Mouse (Mus musculus): ENCODE measurements around the gene Ugt1a8.

Ugt1a8 gene

DNA sequence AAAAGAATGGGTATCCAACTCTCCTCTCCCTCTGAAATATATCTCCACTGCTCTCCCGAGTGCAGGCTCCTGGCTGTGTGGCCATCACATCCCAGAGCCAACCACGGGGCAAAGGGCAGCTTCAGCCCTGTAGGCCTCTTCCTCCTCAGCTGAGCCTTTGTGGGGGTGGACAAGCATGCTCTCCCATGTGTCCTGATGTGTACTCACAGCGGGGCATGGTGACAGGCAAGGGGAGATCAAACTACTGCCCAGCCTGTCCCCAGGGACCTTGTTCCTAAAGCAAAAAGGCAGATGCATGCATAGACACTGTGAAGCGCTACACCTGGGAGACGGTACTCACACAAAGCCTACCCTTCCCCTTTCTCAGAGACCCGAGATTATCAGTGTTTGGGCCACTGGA, 172.5 kb downstream of the Ugt1a8 start:
- DNase-seq (ENCODE audit: low spot score in 2 of 2) = no peak

DNA sequence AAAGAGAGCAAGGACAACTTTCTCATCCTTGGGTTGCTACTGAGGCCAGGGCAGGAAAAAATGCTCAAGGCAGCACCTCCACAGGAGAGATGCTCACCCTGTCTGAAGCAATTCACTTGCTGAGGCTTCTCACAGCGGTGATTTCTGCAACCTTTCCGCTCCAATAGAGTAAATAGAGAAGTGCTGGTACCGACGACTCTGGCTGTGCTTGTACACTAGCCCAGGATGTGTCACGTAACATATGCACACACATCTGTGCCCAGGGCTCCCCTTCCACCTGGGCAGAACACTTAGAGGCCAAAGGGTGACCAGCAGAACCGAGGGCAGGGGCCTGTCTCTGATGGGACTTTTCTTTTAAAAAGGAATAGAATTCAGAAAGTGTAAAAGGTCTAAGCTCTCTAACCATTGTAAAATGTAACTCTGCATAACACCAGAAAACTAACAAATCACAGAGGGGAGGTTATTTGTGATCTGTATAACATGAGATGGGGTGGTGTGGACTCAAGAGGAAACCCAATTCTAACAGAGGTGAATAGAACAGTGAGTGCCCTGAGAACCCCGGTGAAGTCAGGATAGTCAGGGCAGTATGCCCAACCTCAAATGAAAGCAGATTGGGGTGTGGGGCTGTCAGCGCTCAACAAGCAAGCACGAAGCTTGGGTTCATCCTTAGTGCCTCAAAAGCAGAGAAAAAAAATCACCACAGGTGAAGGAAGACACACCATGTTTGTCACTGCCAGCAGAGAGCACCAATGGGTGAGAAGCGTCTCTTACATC, 173.2 kb downstream of the Ugt1a8 start:
- DNase-seq (ENCODE audit: low spot score in 2 of 2) = no peak

DNA sequence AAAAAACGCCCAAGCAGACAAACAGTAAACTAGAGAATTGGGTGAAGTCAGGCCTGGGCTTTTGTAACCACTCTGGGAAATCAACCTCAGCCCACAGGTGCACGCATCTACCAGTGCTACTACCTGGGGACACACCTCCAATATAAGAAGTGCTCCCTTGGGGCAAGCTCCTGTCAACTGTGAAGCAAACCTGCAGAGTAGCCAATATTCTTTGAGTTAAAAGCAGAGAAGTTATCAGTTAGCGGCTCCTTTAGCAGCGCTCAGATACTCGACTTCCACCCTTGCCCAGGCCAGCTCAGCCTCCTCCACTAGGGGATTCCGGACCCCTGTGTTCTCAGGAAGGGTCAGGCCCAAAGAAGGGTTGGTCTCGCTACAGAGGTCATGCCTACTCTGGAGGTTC, 174.1 kb downstream of the Ugt1a8 start:
- DNase-seq (ENCODE audit: low spot score in 2 of 2) = no peak

- DNase-seq (ENCODE audit: low spot score in 2 of 2) = no peak
These were observed 174.6 kb downstream of the Ugt1a8 start for GRCm38 (mm10) chr1:88262255-88262654.

GRCm38 (mm10) chr1:88262961-88263360, 175.3 kb downstream of the Ugt1a8 start:
- DNase-seq (ENCODE audit: low spot score in 2 of 2) = no peak

DNA sequence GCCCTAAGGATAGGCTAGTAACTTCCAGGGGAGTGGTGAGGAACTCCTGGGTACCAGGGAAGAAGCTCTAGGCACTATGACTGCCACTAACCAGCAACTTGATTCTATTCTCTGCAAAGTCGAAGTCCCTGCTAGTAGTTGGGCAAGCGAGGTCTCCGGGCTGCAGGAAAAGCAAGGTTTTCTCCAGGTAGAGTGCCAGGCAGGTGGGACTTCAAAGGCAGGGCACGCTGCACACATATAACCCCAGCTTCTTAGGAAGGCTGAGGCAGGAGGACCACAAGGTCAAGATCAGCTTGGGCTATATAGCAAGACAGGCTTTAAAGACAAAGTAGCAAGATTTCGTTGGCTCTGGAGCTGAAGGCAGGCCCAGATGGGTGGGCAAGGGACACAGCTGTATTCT, 176.2 kb downstream of the Ugt1a8 start:
- DNase-seq (ENCODE audit: low spot score in 2 of 2) = no peak

DNA sequence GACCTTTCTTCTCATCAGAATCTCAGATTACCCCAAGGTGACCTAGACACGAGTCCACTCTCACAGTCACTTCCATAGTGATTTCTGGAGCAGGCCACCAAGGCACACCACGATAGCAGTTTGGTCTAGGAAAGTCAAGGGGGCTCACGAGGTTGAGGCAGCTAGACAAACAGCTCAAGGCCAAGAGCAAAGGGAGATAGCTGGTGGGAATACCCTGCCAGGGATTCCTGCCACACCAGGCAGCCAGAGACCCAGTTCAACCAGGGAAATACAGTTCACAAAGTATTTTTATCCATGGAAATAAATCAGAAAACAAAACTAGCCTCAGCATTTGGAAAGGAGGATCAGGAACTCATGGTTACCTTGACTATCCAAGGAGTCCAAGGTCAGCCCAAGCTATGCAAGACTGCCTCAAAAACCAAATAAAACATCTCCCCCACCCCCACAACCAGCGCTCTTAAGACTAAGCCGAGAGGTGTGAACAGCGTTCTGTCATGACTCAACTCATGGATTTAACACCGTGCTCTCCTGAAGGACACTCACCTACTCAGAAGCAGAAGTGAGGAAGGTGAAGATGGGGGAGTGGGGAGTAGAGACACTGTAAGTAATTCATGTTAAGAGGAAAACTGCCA, 176.7 kb downstream of the Ugt1a8 start:
- DNase-seq (ENCODE audit: low spot score in 2 of 2) = no peak

GRCm38 (mm10) chr1:88264869-88265240, 177.2 kb downstream of the Ugt1a8 start:
- no peak for DNase-seq (ENCODE audit: low spot score in 2 of 2)

- no peak for DNase-seq (ENCODE audit: low spot score in 2 of 2)
These were observed 178.5 kb downstream of the Ugt1a8 start for GRCm38 (mm10) chr1:88266123-88266522.

DNA sequence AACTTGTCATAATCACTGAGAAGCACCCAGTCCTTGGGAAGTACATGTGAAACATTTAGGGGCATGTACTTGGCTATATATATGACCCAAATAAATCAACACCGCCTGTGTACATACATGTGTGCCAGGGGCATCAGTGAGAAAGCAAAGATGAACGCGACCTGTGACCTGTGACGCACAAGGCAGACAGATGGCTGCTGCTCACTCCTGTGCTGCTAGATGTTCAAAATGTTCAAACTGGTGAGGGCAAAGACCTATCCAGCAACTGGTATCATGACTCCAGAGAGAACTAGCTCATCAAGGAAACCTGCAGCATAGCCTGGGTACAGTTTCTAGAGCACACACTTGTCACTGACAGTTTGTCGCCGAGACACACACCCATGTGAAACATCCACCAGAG, 179.9 kb downstream of the Ugt1a8 start:
- DNase-seq (ENCODE audit: low spot score in 2 of 2) = no peak

DNA sequence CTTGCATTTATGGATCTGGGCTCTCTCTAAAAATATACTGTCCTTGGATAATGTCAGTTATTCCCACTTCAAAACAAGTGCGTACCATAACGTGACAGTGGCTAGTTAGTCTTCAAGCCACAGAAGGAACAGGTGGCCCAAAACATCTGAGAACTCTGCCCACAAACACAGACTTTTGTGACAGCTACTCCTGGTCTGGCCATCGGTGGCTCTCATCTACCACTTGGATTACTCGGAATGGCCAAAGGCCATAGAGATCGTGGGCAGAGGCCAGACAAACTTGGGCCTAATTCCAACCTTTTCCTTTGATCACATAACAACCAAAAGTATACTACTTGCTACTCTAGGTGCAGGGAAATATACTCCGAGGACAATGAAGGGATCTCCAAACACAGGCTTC, 180.5 kb downstream of the Ugt1a8 start:
- no peak for DNase-seq (ENCODE audit: low spot score in 2 of 2)
